In the genomic region with DNA sequence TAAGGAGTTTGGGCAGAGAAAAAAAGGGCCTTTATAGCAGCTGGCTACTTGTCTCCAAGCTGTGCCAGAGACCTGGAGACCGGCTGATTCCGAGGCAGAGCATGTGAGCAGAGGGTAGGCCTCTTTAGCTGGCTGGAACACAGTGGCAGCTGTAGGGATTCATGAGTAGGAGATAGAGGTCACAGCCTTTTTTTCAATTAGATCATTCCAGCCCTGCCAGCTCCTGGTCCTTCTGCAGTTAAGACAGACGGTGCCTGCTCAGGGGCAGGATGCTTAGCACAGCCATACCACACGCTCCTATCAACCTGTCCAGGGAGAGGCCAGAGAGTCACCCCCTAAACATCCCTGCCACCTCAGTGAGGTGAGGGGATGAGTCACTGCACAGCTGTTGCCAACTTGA, we compare ENCODE assay signal across 22 mouse cellular contexts.
DNase-seq lines count a peak whose midpoint lies in the region; ATAC-seq lines count a peak whose summit lies in the region.
"Had no signal": no experiment of that assay in that cellular context is flagged by ENCODE, and none has a peak within 500 bp of the region (broad histone marks: within the 10 kb centered on the region; RNA-seq: fewer than 3 reads in every experiment).

No protein-coding gene starts in this region.

- H3K9ac ChIP-seq in kidney, embryonic 15.5 days: no peak overlapping the region
- H3K9ac ChIP-seq in kidney, embryonic 16.5 days (replicated peaks; ENCODE audit: low read length): no peak overlapping the region
- H3K9ac ChIP-seq in midbrain, embryonic 13.5 days (replicated peaks): no peak overlapping the region
- H3K9ac ChIP-seq: embryonic facial prominence, embryonic 13.5 days; forebrain, embryonic 12.5 days; forebrain, embryonic 15.5 days; hindbrain, embryonic 14.5 days; intestine, embryonic 15.5 days had no signal

- no peak overlapping the region for H3K4me2 ChIP-seq in kidney, embryonic 15.5 days
- no peak overlapping the region for H3K4me2 ChIP-seq in kidney, embryonic 16.5 days (replicated peaks; ENCODE audit: low read depth, low read length)
- no peak overlapping the region for H3K4me2 ChIP-seq in midbrain, embryonic 13.5 days (replicated peaks)
- H3K4me2 ChIP-seq: embryonic facial prominence, embryonic 13.5 days; forebrain, embryonic 12.5 days; forebrain, embryonic 15.5 days; heart, embryonic 11.5 days; hindbrain, embryonic 14.5 days; intestine, embryonic 15.5 days had no signal

- no peaks in the 10 kb centered on the region for H3K27me3 ChIP-seq in kidney, embryonic 15.5 days
- H3K27me3 ChIP-seq in kidney, embryonic 16.5 days (ENCODE audit: insufficient read depth, low read length): no peaks in the 10 kb centered on the region
- H3K27me3 ChIP-seq in midbrain, embryonic 13.5 days: no peaks in the 10 kb centered on the region
- no peaks in the 10 kb centered on the region for H3K27me3 ChIP-seq in midbrain, embryonic 10.5 days (ENCODE audit: low read depth, poor library complexity, severe bottlenecking)
- H3K27me3 ChIP-seq: embryonic facial prominence, embryonic 13.5 days; forebrain, embryonic 12.5 days; forebrain, embryonic 15.5 days; intestine, embryonic 15.5 days had no signal

- H3K36me3 ChIP-seq in kidney, embryonic 15.5 days: no peaks in the 10 kb centered on the region
- no peaks in the 10 kb centered on the region for H3K36me3 ChIP-seq in kidney, embryonic 16.5 days (ENCODE audit: insufficient read depth, low read length)
- no peaks in the 10 kb centered on the region for H3K36me3 ChIP-seq in midbrain, embryonic 13.5 days
- H3K36me3 ChIP-seq in midbrain, embryonic 10.5 days: no peaks in the 10 kb centered on the region
- H3K36me3 ChIP-seq: embryonic facial prominence, embryonic 10.5 days; embryonic facial prominence, embryonic 13.5 days; forebrain, embryonic 12.5 days; forebrain, embryonic 15.5 days; intestine, embryonic 15.5 days had no signal

- ATAC-seq in kidney, embryonic 15.5 days (replicated peaks; ENCODE audit: low FRiP score): 0 out of 2 replicates have a peak, but pooled peaks have one; percentile 33
- no peak for ATAC-seq in kidney, embryonic 16.5 days (ENCODE audit: low FRiP score, low TSS enrichment)
- ATAC-seq in midbrain, embryonic 13.5 days: 0 out of 2 replicates have a peak, but pooled peaks have one; percentile 40
- ATAC-seq: CD4-positive, CD25-positive, alpha-beta regulatory T cell, adult 4 months; forebrain, embryonic 15.5 days; intestine, embryonic 15.5 days had no signal

- no peaks in the 10 kb centered on the region for H3K4me1 ChIP-seq in kidney, embryonic 15.5 days
- no peaks in the 10 kb centered on the region for H3K4me1 ChIP-seq in kidney, embryonic 16.5 days (ENCODE audit: insufficient read depth, low read length)
- no peaks in the 10 kb centered on the region for H3K4me1 ChIP-seq in midbrain, embryonic 13.5 days (replicated peaks)
- no peaks in the 10 kb centered on the region for H3K4me1 ChIP-seq in midbrain, embryonic 10.5 days
- H3K4me1 ChIP-seq: embryonic facial prominence, embryonic 10.5 days; embryonic facial prominence, embryonic 13.5 days; forebrain, embryonic 12.5 days; forebrain, embryonic 15.5 days; intestine, embryonic 15.5 days had no signal

- no peak overlapping the region for H3K27ac ChIP-seq in kidney, embryonic 15.5 days
- no peak overlapping the region for H3K27ac ChIP-seq in kidney, embryonic 16.5 days (ENCODE audit: low read length)
- no peak overlapping the region for H3K27ac ChIP-seq in midbrain, embryonic 13.5 days
- H3K27ac ChIP-seq in midbrain, embryonic 10.5 days (replicated peaks): no peak overlapping the region
- H3K27ac ChIP-seq: embryonic facial prominence, embryonic 10.5 days; embryonic facial prominence, embryonic 13.5 days; forebrain, embryonic 12.5 days; forebrain, embryonic 15.5 days; hindbrain, embryonic 14.5 days; intestine, embryonic 15.5 days had no signal

- DNase-seq in gastrocnemius, postnatal 10 days: peak; percentile 3
- no peak for DNase-seq in gastrocnemius, adult 18-20 months (ENCODE audit: low spot score)
- DNase-seq in midbrain, embryonic 10.5 days (ENCODE audit: low spot score): no peak
- DNase-seq: adrenal gland, adult 2 months; adrenal gland, postnatal 14 days; cerebellum, adult 11 months; cerebellum, adult 9-10 months; cerebellum, postnatal 36 days; embryo, embryonic 11 days; gastrocnemius, postnatal 14 days had no signal

- WGBS in kidney, embryonic 15.5 days: 59% methylated on average over 4 of the region's 4 CpGs
- WGBS in kidney, embryonic 16.5 days: 52% methylated on average over 4 of the region's 4 CpGs
- WGBS in midbrain, embryonic 13.5 days: 70% methylated on average over 4 of the region's 4 CpGs
- WGBS in midbrain, embryonic 10.5 days: 82% methylated on average over 4 of the region's 4 CpGs

- H3K4me3 ChIP-seq in kidney, embryonic 15.5 days (replicated peaks): no peak overlapping the region
- H3K4me3 ChIP-seq in kidney, embryonic 16.5 days (ENCODE audit: low read length): no peak overlapping the region
- no peak overlapping the region for H3K4me3 ChIP-seq in midbrain, embryonic 13.5 days (replicated peaks)
- H3K4me3 ChIP-seq in midbrain, embryonic 10.5 days: no peak overlapping the region
- H3K4me3 ChIP-seq: embryonic facial prominence, embryonic 10.5 days; embryonic facial prominence, embryonic 13.5 days; erythroblast, embryonic 14.5 days; forebrain, embryonic 12.5 days; forebrain, embryonic 15.5 days; intestine, embryonic 15.5 days had no signal

- H3K9me3 ChIP-seq in kidney, embryonic 15.5 days (replicated peaks): no peaks in the 10 kb centered on the region
- no peaks in the 10 kb centered on the region for H3K9me3 ChIP-seq in kidney, embryonic 16.5 days (ENCODE audit: low read length)
- H3K9me3 ChIP-seq in midbrain, embryonic 13.5 days: no peaks in the 10 kb centered on the region
- H3K9me3 ChIP-seq in midbrain, embryonic 10.5 days (replicated peaks): no peaks in the 10 kb centered on the region
- H3K9me3 ChIP-seq: embryonic facial prominence, embryonic 10.5 days; embryonic facial prominence, embryonic 13.5 days; forebrain, embryonic 12.5 days; forebrain, embryonic 15.5 days; intestine, embryonic 15.5 days had no signal
